Mouse (Mus musculus): ENCODE measurements around the gene Ift74. TPM values are rescaled to one million over a fixed set of nuclear protein-coding genes. Genes with fewer than 3 reads are reported as not detected.
A peak's percentile ranks its signal among the peaks of the same experiment; 100 is the strongest.

Ift74 gene
- polyA plus RNA-seq, 1 experiment from 2014 or later = 4.2 TPM

GRCm38 (mm10) chr4:94738838-94739731 lies 124.8 kb downstream of the Ift74 start, which contains the start of gene Tek:
Gene Tek (plus strand): TSS chr4:94739289.
- no peak within 1 kb of the TSS for H3K9ac ChIP-seq (replicated peaks)
- ATAC-seq (no peak), DNase-seq (no peak)
- H3K4me3 ChIP-seq (ENCODE audit: low read depth, low read length) = peak within 1 kb of the TSS; percentile 14
- H3K4me2 ChIP-seq (ENCODE audit: low read depth, low read length) = peak within 1 kb of the TSS; percentile 16
- H3K9me3 ChIP-seq (ENCODE audit: low read length) = no peaks in the 10 kb centered on the region
- 35% methylated on average over 16 of the region's 16 CpGs for WGBS (ENCODE audit: insufficient replicate concordance)
- no peaks in the 10 kb centered on the region for H3K4me1 ChIP-seq (ENCODE audit: insufficient read depth)
- H3K27ac ChIP-seq (ENCODE audit: low read depth) = no peak within 1 kb of the TSS
- TF ChIP-seq CTCF (IDR thresholded peaks at IDR 0.05; ENCODE audit: low read depth) (no peak), EP300 (IDR thresholded peaks at IDR 0.05; ENCODE audit: low read depth) (peak; percentile 25; the same call in 1 of the 2 replicates)
- no peaks in the 10 kb centered on the region for H3K27me3 ChIP-seq (ENCODE audit: insufficient read depth, low read length)
- H3K36me3 ChIP-seq (replicated peaks; ENCODE audit: insufficient read depth, low read length) = no peaks in the 10 kb centered on the region

- DNase-seq = no peak
- H3K27me3 ChIP-seq (ENCODE audit: insufficient read depth, low read length) = no peaks in the 10 kb centered on the region
- H3K4me1 ChIP-seq (ENCODE audit: insufficient read depth) = no peaks in the 10 kb centered on the region; the same call in 1 of the 2 replicates
- H3K4me3 ChIP-seq (ENCODE audit: low read depth, low read length) = no peak overlapping the region
- H3K9ac ChIP-seq (replicated peaks) = no peak overlapping the region
- TF ChIP-seq EP300 (IDR thresholded peaks at IDR 0.05; ENCODE audit: low read depth) = no peak
- no peak for TF ChIP-seq CTCF (IDR thresholded peaks at IDR 0.05; ENCODE audit: low read depth)
- ATAC-seq = no peak
- WGBS (ENCODE audit: insufficient replicate concordance) = 47% methylated on average over 1 of the region's 1 CpGs
- no peak overlapping the region for H3K27ac ChIP-seq (ENCODE audit: low read depth)
- H3K9me3 ChIP-seq (ENCODE audit: low read length) = no peaks in the 10 kb centered on the region
- no peaks in the 10 kb centered on the region for H3K36me3 ChIP-seq (replicated peaks; ENCODE audit: insufficient read depth, low read length)
- H3K4me2 ChIP-seq (ENCODE audit: low read depth, low read length) = no peak overlapping the region
These were observed 127.5 kb downstream of the Ift74 start for GRCm38 (mm10) chr4:94741824-94742223.

MicroRNA genes within 50 kb of the gene (microRNA counts, 519-probe panel; counts per million panel counts)
- 2,359 counts per million, percentile 21 among the panel's probes with 10 or more counts for microRNA mmu-miR-872

Small RNA genes lying within 50 kb of the gene (microRNA-seq; reads per million reads assigned to microRNA genes)
- gene Mir872 = 902 reads per million, percentile 71 among the genes with 10 or more reads in this experiment

Other genes starting within 250 kb of the Ift74 start
- gene Gm10306, start 57.9 kb upstream of the Ift74 start, polyA plus RNA-seq (2015; fragmentation: Nextera tagmentation; extraction: Ambion mirVana) = 0.34 TPM in 1 of 2 replicates, not detected in the other
- 6.9 TPM in 2 replicates for gene Caap1, start 57.7 kb upstream of the Ift74 start, polyA plus RNA-seq (2015; fragmentation: Nextera tagmentation; extraction: Ambion mirVana)
- 26.4 and 27.7 TPM in 2 replicates for gene Plaa, start 11.2 kb upstream of the Ift74 start, polyA plus RNA-seq (2015; fragmentation: Nextera tagmentation; extraction: Ambion mirVana)
- gene Lrrc19, start 35.7 kb downstream of the Ift74 start, polyA plus RNA-seq (2015; fragmentation: Nextera tagmentation; extraction: Ambion mirVana) = not detected in 2 replicates
- gene Tek, start 124.8 kb downstream of the Ift74 start, polyA plus RNA-seq (2015; fragmentation: Nextera tagmentation; extraction: Ambion mirVana) = 3.8 TPM in 2 replicates

All from liver, postnatal 0 days (tissue).